Mouse (Mus musculus) olfactory bulb, adult 2 months (tissue): ENCODE results near the gene Scai.

Experiments
- CTCF ChIP-seq: fragments of 200-500 bp; IDR thresholded peaks from 2 replicates; pipeline ENCODE4 v1.5.1; 2012; ENCODE audit warnings: low read depth, mild to moderate bottlenecking, low read length, moderate library complexity; ENCODE audit not compliant: insufficient read depth
- POLR2A ChIP-seq: fragments of 200-500 bp; IDR thresholded peaks from 2 replicates; pipeline ENCODE4 v1.6.1; 2012; ENCODE audit warnings: mild to moderate bottlenecking, low read depth, low read length, moderate library complexity; ENCODE audit not compliant: insufficient read depth

- TF ChIP-seq CTCF = no peak
- TF ChIP-seq POLR2A = no peak
These were observed 98.6 kb downstream of the Scai start for GRCm38 (mm10) chr2:39091966-39092365.
